Mouse (Mus musculus): ENCODE data around the gene Olfr630. TPM values are rescaled to one million over a fixed set of nuclear protein-coding genes. Genes with fewer than 3 reads are reported as not detected.
"Not testable (repeated sequence)": the region's sequence is repeated elsewhere in the genome, so short reads cannot be mapped to it uniquely, and the experiment has no call there.

The Olfr630 gene
- not detected in 2 replicates for polyA plus RNA-seq (2015; fragmentation: Nextera tagmentation; extraction: Ambion mirVana)

- Histone ChIP-seq H3K27ac (no peak within 1 kb of the TSS), H3K9me3 (no peaks in the 10 kb centered on the region), H3K36me3 (no peaks in the 10 kb centered on the region), H3K4me2 (no peak within 1 kb of the TSS), H3K9ac (no peak within 1 kb of the TSS), H3K4me3 (no peak within 1 kb of the TSS), H3K4me1 (no peaks in the 10 kb centered on the region), H3K27me3 (no peaks in the 10 kb centered on the region)
- WGBS = 39% methylated on average over 2 of the region's 2 CpGs
- no peak for ATAC-seq (ENCODE audit: borderline replicate concordance, extremely low read depth, low FRiP score, low TSS enrichment)
These were observed at the start of gene Olfr630 for GRCm38 (mm10) chr7:103757233-103757632. Gene Olfr630, minus strand, starts transcription at chr7:103757333.

- H3K27ac ChIP-seq = no peak overlapping the region
- 68% methylated on average over 1 of the region's 1 CpGs for WGBS
- H3K4me1 ChIP-seq = no peaks in the 10 kb centered on the region
- H3K9me3 ChIP-seq = no peaks in the 10 kb centered on the region
- no peak overlapping the region for H3K9ac ChIP-seq
- H3K36me3 ChIP-seq = no peaks in the 10 kb centered on the region
- no peak for ATAC-seq (ENCODE audit: borderline replicate concordance, extremely low read depth, low FRiP score, low TSS enrichment)
- no peaks in the 10 kb centered on the region for H3K27me3 ChIP-seq
- H3K4me2 ChIP-seq = no peak overlapping the region
- H3K4me3 ChIP-seq = no peak overlapping the region
These were observed 49.7 kb upstream of the Olfr630 start for GRCm38 (mm10) chr7:103806856-103807255.

GRCm38 (mm10) chr7:103792669-103793388, 35.7 kb upstream of the Olfr630 start:
- no peaks in the 10 kb centered on the region for H3K36me3 ChIP-seq
- 25% methylated on average over 4 of the region's 4 CpGs for WGBS
- H3K27me3 ChIP-seq = no peaks in the 10 kb centered on the region
- H3K27ac ChIP-seq = no peak overlapping the region
- no peaks in the 10 kb centered on the region for H3K4me1 ChIP-seq
- no peak overlapping the region for H3K4me2 ChIP-seq
- H3K9me3 ChIP-seq = no peaks in the 10 kb centered on the region
- no peak overlapping the region for H3K4me3 ChIP-seq
- ATAC-seq (ENCODE audit: borderline replicate concordance, extremely low read depth, low FRiP score, low TSS enrichment) = no peak
- no peak overlapping the region for H3K9ac ChIP-seq

GRCm38 (mm10) chr7:103791721-103792120, 34.6 kb upstream of the Olfr630 start, which contains the start of gene Olfr67:
Gene Olfr67, minus strand, starts transcription at chr7:103791821.
- Histone ChIP-seq H3K4me1 (no peaks in the 10 kb centered on the region), H3K4me3 (no peak within 1 kb of the TSS), H3K36me3 (no peaks in the 10 kb centered on the region), H3K27ac (no peak within 1 kb of the TSS), H3K9ac (no peak within 1 kb of the TSS), H3K4me2 (no peak within 1 kb of the TSS), H3K27me3 (no peaks in the 10 kb centered on the region), H3K9me3 (no peaks in the 10 kb centered on the region)
- 55% methylated on average over 3 of the region's 3 CpGs for WGBS
- no peak for ATAC-seq (ENCODE audit: borderline replicate concordance, extremely low read depth, low FRiP score, low TSS enrichment)

- Histone ChIP-seq H3K4me2 (no peak within 1 kb of the TSS), H3K27ac (no peak within 1 kb of the TSS)
- no peak for ATAC-seq (ENCODE audit: borderline replicate concordance, extremely low read depth, low FRiP score, low TSS enrichment)
These were observed 22.5 kb upstream of the Olfr630 start, which contains the start of gene Olfr68 for GRCm38 (mm10) chr7:103779598-103779997. Gene Olfr68, minus strand, starts transcription at chr7:103779698.

GRCm38 (mm10) chr7:103777652-103778051, 20.5 kb upstream of the Olfr630 start:
- not testable (repeated sequence) for H3K4me1 ChIP-seq; H3K27ac ChIP-seq; H3K9ac ChIP-seq; ATAC-seq (ENCODE audit: borderline replicate concordance, extremely low read depth, low FRiP score, low TSS enrichment); H3K4me3 ChIP-seq; H3K36me3 ChIP-seq; H3K27me3 ChIP-seq; H3K4me2 ChIP-seq; H3K9me3 ChIP-seq
- 74% methylated on average over 4 of the region's 4 CpGs for WGBS

More at GRCm38 (mm10) chr7:103779598-103779997, 22.5 kb upstream of the Olfr630 start, which contains the start of gene Olfr68:
- Histone ChIP-seq H3K9me3 (no peaks in the 10 kb centered on the region), H3K9ac (no peak within 1 kb of the TSS), H3K36me3 (no peaks in the 10 kb centered on the region), H3K4me3 (no peak within 1 kb of the TSS), H3K27me3 (no peaks in the 10 kb centered on the region), H3K4me1 (no peaks in the 10 kb centered on the region)
- 78% methylated on average over 3 of the region's 3 CpGs for WGBS

- Histone ChIP-seq H3K4me1 (no peaks in the 10 kb centered on the region), H3K36me3 (no peaks in the 10 kb centered on the region), H3K9ac (no peak within 1 kb of the TSS), H3K27me3 (no peaks in the 10 kb centered on the region), H3K4me2 (no peak within 1 kb of the TSS), H3K9me3 (no peaks in the 10 kb centered on the region), H3K4me3 (no peak within 1 kb of the TSS), H3K27ac (no peak within 1 kb of the TSS)
- WGBS = 68% methylated on average over 2 of the region's 2 CpGs
- no peak for ATAC-seq (ENCODE audit: borderline replicate concordance, extremely low read depth, low FRiP score, low TSS enrichment)
These were observed 14.4 kb upstream of the Olfr630 start, which contains the start of gene Olfr69 for GRCm38 (mm10) chr7:103771494-103771893. Gene Olfr69, minus strand, starts transcription at chr7:103771594.

GRCm38 (mm10) chr7:103767687-103768086, 10.6 kb upstream of the Olfr630 start:
- not testable (repeated sequence) for H3K36me3 ChIP-seq; H3K27me3 ChIP-seq; H3K27ac ChIP-seq; H3K4me1 ChIP-seq; H3K4me3 ChIP-seq; H3K9ac ChIP-seq; H3K4me2 ChIP-seq; H3K9me3 ChIP-seq; ATAC-seq (ENCODE audit: borderline replicate concordance, extremely low read depth, low FRiP score, low TSS enrichment)
- WGBS = 87% methylated on average over 6 of the region's 6 CpGs

GRCm38 (mm10) chr7:103762212-103762611, 5.1 kb upstream of the Olfr630 start:
- H3K9ac ChIP-seq; H3K9me3 ChIP-seq; H3K27ac ChIP-seq; H3K4me2 ChIP-seq; ATAC-seq (ENCODE audit: borderline replicate concordance, extremely low read depth, low FRiP score, low TSS enrichment); H3K4me3 ChIP-seq; H3K36me3 ChIP-seq; H3K27me3 ChIP-seq; H3K4me1 ChIP-seq: not testable (repeated sequence)
- 74% methylated on average over 6 of the region's 6 CpGs for WGBS

GRCm38 (mm10) chr7:103744843-103745242, 12.3 kb downstream of the Olfr630 start, which contains the start of gene Olfr629:
Gene Olfr629, minus strand, starts transcription at chr7:103744943.
- Histone ChIP-seq H3K9me3 (no peaks in the 10 kb centered on the region), H3K27ac (no peak within 1 kb of the TSS), H3K9ac (no peak within 1 kb of the TSS), H3K4me2 (no peak within 1 kb of the TSS), H3K27me3 (no peaks in the 10 kb centered on the region), H3K4me1 (no peaks in the 10 kb centered on the region), H3K36me3 (no peaks in the 10 kb centered on the region), H3K4me3 (no peak within 1 kb of the TSS)
- 76% methylated on average over 2 of the region's 2 CpGs for WGBS
- ATAC-seq (ENCODE audit: borderline replicate concordance, extremely low read depth, low FRiP score, low TSS enrichment) = no peak

GRCm38 (mm10) chr7:103730074-103730473, 27.1 kb downstream of the Olfr630 start, which contains the start of gene Olfr628:
Gene Olfr628, plus strand, starts transcription at chr7:103730374.
- Histone ChIP-seq H3K27me3 (no peaks in the 10 kb centered on the region), H3K27ac (no peak within 1 kb of the TSS), H3K4me1 (no peaks in the 10 kb centered on the region), H3K36me3 (no peaks in the 10 kb centered on the region), H3K9ac (no peak within 1 kb of the TSS), H3K4me3 (no peak within 1 kb of the TSS), H3K9me3 (no peaks in the 10 kb centered on the region), H3K4me2 (no peak within 1 kb of the TSS)
- 76% methylated on average over 1 of the region's 1 CpGs for WGBS
- ATAC-seq (ENCODE audit: borderline replicate concordance, extremely low read depth, low FRiP score, low TSS enrichment) = no peak

GRCm38 (mm10) chr7:103716398-103716797, 40.7 kb downstream of the Olfr630 start:
- not testable (repeated sequence) for H3K27ac ChIP-seq

More at GRCm38 (mm10) chr7:103716398-103716797, 40.7 kb downstream of the Olfr630 start:
- not testable (repeated sequence) for H3K9me3 ChIP-seq; H3K4me3 ChIP-seq; H3K27me3 ChIP-seq; H3K36me3 ChIP-seq; ATAC-seq (ENCODE audit: borderline replicate concordance, extremely low read depth, low FRiP score, low TSS enrichment); H3K4me2 ChIP-seq; H3K9ac ChIP-seq; H3K4me1 ChIP-seq
- WGBS = 76% methylated on average over 1 of the region's 1 CpGs

Measured in lung, embryonic 15.5 days (tissue).